Mouse (Mus musculus) brain, embryonic 14.5 days (tissue): ENCODE data around the gene Kirrel2.

ENCODE experiments used
- CTCF ChIP-seq: fragments of 200-500 bp; IDR thresholded peaks from 2 replicates; pipeline ENCODE4 v1.5.1; 2012; ENCODE audit warnings: inconsistent platforms, mild to moderate bottlenecking, moderate library complexity, borderline replicate concordance; ENCODE audit not compliant: insufficient read depth, insufficient read length; ENCODE audit errors: extremely low read depth
- POLR2A ChIP-seq: fragments of 200-500 bp; IDR thresholded peaks from 2 replicates; pipeline ENCODE4 v1.6.1; 2012; ENCODE audit warnings: mild to moderate bottlenecking, inconsistent platforms, borderline replicate concordance; ENCODE audit not compliant: poor library complexity, insufficient read depth, insufficient read length, severe bottlenecking; ENCODE audit errors: extremely low read depth

DNA sequence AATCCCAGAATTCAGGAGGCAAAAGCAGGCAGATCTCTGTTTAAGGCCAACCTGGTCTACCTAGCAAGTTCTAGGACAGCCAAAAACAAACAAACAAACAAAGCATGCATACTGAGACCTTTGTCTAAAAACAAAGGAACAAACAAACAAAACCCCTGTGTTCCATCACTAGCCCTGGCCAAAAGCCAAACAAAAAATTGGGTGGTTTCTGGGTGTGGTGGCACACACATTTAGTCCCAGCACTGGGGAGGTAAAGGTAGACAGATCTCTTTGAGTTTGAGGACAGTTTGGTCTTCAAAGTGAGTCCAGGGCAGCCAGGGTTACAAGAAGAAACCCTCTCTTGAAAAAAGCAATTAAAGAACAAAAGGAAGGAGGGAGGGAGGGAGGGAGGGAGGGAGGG, 28.2 kb downstream of the Kirrel2 start:
- TF ChIP-seq CTCF: no peak
- no peak for TF ChIP-seq POLR2A
